Mouse (Mus musculus): ENCODE measurements at regions not wholly inside any gene's neighbourhood (a gene's known extent, or its start where the extent isn't known, plus 50 kb on each side); places are given as distances from the start of the nearest gene placed in this dataset.
"Not testable (repeated sequence)": the region's sequence is repeated elsewhere in the genome, so short reads cannot be mapped to it uniquely, and the experiment has no call there.

GRCm38 (mm10) chr4:5590531-5590930 is 797.4 kb upstream of the Impad1 start:
- no peak for DNase-seq (ENCODE audit: low spot score in 2 of 2)
- intact Hi-C loops (cut with DNase I), result no loop called here

- DNase-seq (ENCODE audit: low spot score in 2 of 2), result no peak
Measured at GRCm38 (mm10) chr4:5587465-5587864, 794.3 kb upstream of the Impad1 start.

GRCm38 (mm10) chr4:5585205-5585604 is 792.0 kb upstream of the Impad1 start:
- intact Hi-C loops (cut with DNase I), result no loop called here

More at GRCm38 (mm10) chr4:5587465-5587864, 794.3 kb upstream of the Impad1 start:
- intact Hi-C loops (cut with DNase I), result no loop called here

GRCm38 (mm10) chr4:5583989-5584677 is 791.0 kb upstream of the Impad1 start:
- intact Hi-C loops (cut with DNase I), result no loop called here
- peak; percentile 3 to 10 for DNase-seq (ENCODE audit: low spot score in 2 of 2)

More at GRCm38 (mm10) chr4:5585205-5585604, 792.0 kb upstream of the Impad1 start:
- DNase-seq (ENCODE audit: low spot score in 2 of 2), result no peak

GRCm38 (mm10) chr4:5568076-5568475 is 774.9 kb upstream of the Impad1 start:
- intact Hi-C loops (cut with DNase I), result no loop called here
- DNase-seq (ENCODE audit: low spot score in 2 of 2), result no peak

- intact Hi-C loops (cut with DNase I), result no loop called here
- DNase-seq (ENCODE audit: low spot score in 2 of 2), result no peak
Measured at GRCm38 (mm10) chr4:5560001-5560657, 767.0 kb upstream of the Impad1 start.

GRCm38 (mm10) chr4:5540155-5540554 is 747.0 kb upstream of the Impad1 start:
- intact Hi-C loops (cut with DNase I), result no loop called here
- DNase-seq (ENCODE audit: low spot score in 2 of 2), result no peak

GRCm38 (mm10) chr4:5530416-5530815 is 737.3 kb upstream of the Impad1 start:
- DNase-seq (ENCODE audit: low spot score in 2 of 2), result no peak
- intact Hi-C loops (cut with DNase I), result no loop called here

GRCm38 (mm10) chr4:5518522-5518921 is 725.4 kb upstream of the Impad1 start:
- no peak for DNase-seq (ENCODE audit: low spot score in 2 of 2)
- intact Hi-C loops (cut with DNase I), result no loop called here

- intact Hi-C loops (cut with DNase I); DNase-seq (ENCODE audit: low spot score in 2 of 2): not testable (repeated sequence)
Measured at GRCm38 (mm10) chr4:5515426-5515825, 722.3 kb upstream of the Impad1 start.

- DNase-seq (ENCODE audit: low spot score in 2 of 2), result no peak
- intact Hi-C loops (cut with DNase I), result no loop called here
Measured at GRCm38 (mm10) chr4:5511743-5512142, 718.6 kb upstream of the Impad1 start.

GRCm38 (mm10) chr4:5509398-5509797 is 716.2 kb upstream of the Impad1 start:
- no peak for DNase-seq (ENCODE audit: low spot score in 2 of 2)
- intact Hi-C loops (cut with DNase I), result no loop called here

GRCm38 (mm10) chr4:5495012-5495411 is 701.9 kb upstream of the Impad1 start:
- DNase-seq (ENCODE audit: low spot score in 2 of 2), result no peak
- intact Hi-C loops (cut with DNase I), result no loop called here

GRCm38 (mm10) chr4:5494072-5495000 is 701.2 kb upstream of the Impad1 start:
- DNase-seq (ENCODE audit: low spot score in 2 of 2), result no peak
- intact Hi-C loops (cut with DNase I), result no loop called here

GRCm38 (mm10) chr4:5486786-5487185 is 693.6 kb upstream of the Impad1 start:
- intact Hi-C loops (cut with DNase I), result no loop called here
- no peak for DNase-seq (ENCODE audit: low spot score in 2 of 2)

- intact Hi-C loops (cut with DNase I), result no loop called here
Measured at GRCm38 (mm10) chr4:5471891-5472558, 678.9 kb upstream of the Impad1 start.

GRCm38 (mm10) chr4:5459028-5459695 is 666.0 kb upstream of the Impad1 start:
- no peak for DNase-seq (ENCODE audit: low spot score in 2 of 2)
- intact Hi-C loops (cut with DNase I), result no loop called here

More at GRCm38 (mm10) chr4:5471891-5472558, 678.9 kb upstream of the Impad1 start:
- no peak for DNase-seq (ENCODE audit: low spot score in 2 of 2)

- intact Hi-C loops (cut with DNase I), result no loop called here
- DNase-seq (ENCODE audit: low spot score in 2 of 2), result no peak
Measured at GRCm38 (mm10) chr4:5450417-5450816, 657.3 kb upstream of the Impad1 start.

GRCm38 (mm10) chr4:5441339-5442019 is 648.3 kb upstream of the Impad1 start:
- no peak for DNase-seq (ENCODE audit: low spot score in 2 of 2)
- intact Hi-C loops (cut with DNase I), result no loop called here
